Mouse (Mus musculus) megakaryocyte, embryonic 14.5 days (primary cell): ENCODE results near the gene Agrp. TPM values are rescaled to one million over a fixed set of nuclear protein-coding genes. Genes with fewer than 3 reads are reported as not detected.

Experiments
- H3K27me3 ChIP-seq: replicated peaks from 2 replicates; pipeline ENCODE3; 2012; ENCODE audit warnings: inconsistent platforms
- H3K36me3 ChIP-seq: replicated peaks from 2 replicates; pipeline ENCODE3; 2012; ENCODE audit warnings: low read length, inconsistent platforms, mixed read lengths
- H3K4me1 ChIP-seq: 2 replicates; pipeline ENCODE4 v1.6.1; 2012; ENCODE audit warnings: inconsistent platforms
- H3K4me3 ChIP-seq: replicated peaks from 2 replicates; pipeline ENCODE3; 2012; ENCODE audit warnings: moderate library complexity, mild to moderate bottlenecking, inconsistent platforms
- H3K9me3 ChIP-seq: 2 replicates; pipeline ENCODE4 v1.6.1; 2012; ENCODE audit warnings: inconsistent platforms
- FLI1 ChIP-seq: IDR thresholded peaks from 2 replicates; pipeline ENCODE4 v1.6.1; 2012; ENCODE audit warnings: low read length, inconsistent platforms, mixed read lengths
- GATA1 ChIP-seq: IDR thresholded peaks from 3 replicates; pipeline ENCODE4 v1.6.1; 2012; ENCODE audit warnings: mixed read lengths, low read length, inconsistent platforms, borderline replicate concordance
- polyA plus RNA-seq: library from polyadenylated mRNA; stranded (reverse); fragments of >175 nt; gene quantifications from 2 replicates; pipeline ENCODE4 v1.2.3, GENCODE M21; 2012; ENCODE audit warnings: low replicate concordance; ENCODE audit not compliant: insufficient read depth

The Agrp gene
- polyA plus RNA-seq, 1 experiment: not detected

DNA sequence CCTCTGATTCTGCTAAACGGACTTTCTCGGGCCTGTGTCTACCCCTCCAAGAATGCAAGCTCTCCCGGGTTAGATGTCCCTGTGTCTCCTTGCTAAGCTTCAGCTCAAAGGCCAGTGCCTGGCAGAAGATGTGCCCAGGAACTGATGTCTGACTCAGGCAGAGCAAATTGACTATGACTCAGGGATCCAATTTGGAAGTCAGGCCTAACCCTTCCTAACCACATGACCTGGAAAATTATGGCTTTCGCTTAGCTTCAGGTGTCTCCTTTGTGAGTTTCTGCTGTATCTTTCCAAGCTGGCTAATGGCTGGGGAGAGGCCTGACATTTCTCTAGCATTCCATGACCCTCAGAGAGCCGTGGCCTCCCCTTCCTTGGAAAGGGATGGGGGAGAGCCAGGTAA lies 35.9 kb downstream of the Agrp start:
- Histone ChIP-seq H3K4me1 (peaks cover 44% of the 10 kb centered on the region), H3K27me3 (peaks cover 3% of the 10 kb centered on the region), H3K9me3 (no peaks in the 10 kb centered on the region), H3K36me3 (no peaks in the 10 kb centered on the region), H3K4me3 (no peak overlapping the region)
- no peak for TF ChIP-seq GATA1
- TF ChIP-seq FLI1: no peak

DNA sequence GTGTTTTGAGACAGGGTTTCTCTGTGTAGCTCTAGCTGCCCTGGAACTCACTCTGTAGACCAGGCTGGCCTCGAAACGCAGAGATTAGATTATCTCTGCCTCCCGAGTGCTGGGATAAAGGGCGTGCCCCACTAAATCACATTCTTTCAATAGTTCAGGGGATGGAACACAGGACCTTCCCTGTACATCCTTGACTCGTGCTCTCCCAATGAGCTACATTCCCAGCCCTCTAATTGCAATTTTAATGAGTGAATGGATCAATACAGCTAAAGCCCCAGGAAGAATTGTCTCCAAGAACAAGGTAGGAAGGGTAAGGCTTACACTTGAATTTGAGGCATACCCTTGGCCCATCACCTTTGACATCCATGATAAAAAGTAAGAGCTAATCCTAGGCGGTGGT lies 38.4 kb downstream of the Agrp start:
- Histone ChIP-seq H3K9me3 (no peaks in the 10 kb centered on the region), H3K4me3 (no peak overlapping the region), H3K4me1 (peaks cover 47% of the 10 kb centered on the region)

GRCm38 (mm10) chr8:105596362-105597034 lies 40.7 kb downstream of the Agrp start:
- no peaks in the 10 kb centered on the region for H3K9me3 ChIP-seq
- H3K36me3 ChIP-seq: no peaks in the 10 kb centered on the region
- H3K27me3 ChIP-seq: peaks cover 12% of the 10 kb centered on the region
- peaks cover 36% of the 10 kb centered on the region for H3K4me1 ChIP-seq
- H3K4me3 ChIP-seq: peak overlapping the region; percentile 93
- TF ChIP-seq FLI1 (no peak), GATA1 (no peak)

More for the DNA sequence above, 38.4 kb downstream of the Agrp start:
- TF ChIP-seq GATA1 (no peak), FLI1 (no peak)
- Histone ChIP-seq H3K36me3 (no peaks in the 10 kb centered on the region), H3K27me3 (peaks cover 14% of the 10 kb centered on the region)

DNA sequence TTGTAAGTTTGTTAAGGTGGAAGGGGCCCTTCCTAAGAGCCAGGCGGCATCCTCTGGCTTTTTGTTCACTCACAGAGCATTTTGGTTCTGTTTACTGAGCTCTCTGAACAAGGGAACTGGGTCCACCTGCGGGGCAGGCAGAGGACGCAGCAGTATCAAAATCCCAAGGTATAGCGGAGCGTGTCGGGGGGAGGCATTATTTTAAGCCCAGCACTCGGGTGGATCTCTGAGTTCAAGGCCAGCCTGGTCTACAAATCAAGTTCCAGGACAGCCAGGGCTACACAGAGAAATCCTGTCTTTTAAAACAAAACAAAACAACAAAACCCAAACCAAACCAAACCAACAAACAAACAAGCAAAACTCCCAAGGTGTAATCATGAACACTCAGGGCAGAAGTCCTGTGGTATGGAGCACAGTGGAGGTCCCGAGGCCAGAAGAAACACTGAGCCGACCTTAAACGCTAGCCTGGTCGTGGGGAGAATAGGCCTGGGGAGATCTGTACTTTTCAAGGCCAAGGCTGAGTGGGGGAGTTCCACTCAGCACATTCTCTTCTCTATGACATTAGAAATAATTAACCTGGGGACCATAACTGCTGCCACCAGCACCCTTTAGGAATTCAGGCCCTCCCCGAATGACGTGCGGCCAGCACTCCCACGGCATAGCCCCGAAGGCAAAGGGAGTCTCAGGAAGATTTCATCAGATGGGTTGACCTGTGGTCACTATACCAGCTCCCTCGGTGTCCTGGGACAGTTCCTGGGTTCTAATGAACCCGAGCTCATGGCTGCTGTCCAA lies 42.5 kb downstream of the Agrp start:
- no peaks in the 10 kb centered on the region for H3K9me3 ChIP-seq
- H3K27me3 ChIP-seq: peaks cover 17% of the 10 kb centered on the region
- no peak overlapping the region for H3K4me3 ChIP-seq
- no peak for TF ChIP-seq GATA1
- TF ChIP-seq FLI1: no peak
- H3K36me3 ChIP-seq: no peaks in the 10 kb centered on the region
- H3K4me1 ChIP-seq: peaks cover 31% of the 10 kb centered on the region

DNA sequence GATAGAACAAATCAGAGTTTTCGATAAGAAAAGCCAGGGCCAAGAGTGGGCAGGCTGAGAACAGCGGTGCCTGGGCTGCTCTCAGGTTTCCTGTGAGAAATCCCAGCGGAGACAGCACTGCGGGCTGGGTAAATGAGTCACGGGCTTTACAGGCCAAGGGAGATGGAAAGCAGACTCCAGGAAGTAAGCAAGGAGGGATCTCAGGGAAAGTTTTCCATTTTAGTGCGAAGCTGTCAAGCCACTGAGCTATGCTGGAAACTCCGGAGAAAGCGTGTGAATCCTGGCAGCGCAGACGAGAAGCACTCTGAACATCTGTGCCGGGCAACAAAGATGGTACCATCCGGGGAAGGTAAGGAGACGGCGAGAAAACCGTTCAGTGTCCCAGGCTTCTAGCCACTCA lies 43.3 kb downstream of the Agrp start:
- H3K4me3 ChIP-seq: no peak overlapping the region
- TF ChIP-seq GATA1: no peak
- TF ChIP-seq FLI1: no peak

GRCm38 (mm10) chr8:105592431-105592830 lies 44.8 kb downstream of the Agrp start:
- no peak for TF ChIP-seq FLI1
- no peak for TF ChIP-seq GATA1

More for the DNA sequence above, 43.3 kb downstream of the Agrp start:
- Histone ChIP-seq H3K27me3 (peaks cover 17% of the 10 kb centered on the region), H3K36me3 (no peaks in the 10 kb centered on the region), H3K9me3 (peaks cover 7% of the 10 kb centered on the region; the same call in 1 of the 2 replicates), H3K4me1 (peaks cover 31% of the 10 kb centered on the region)

DNA sequence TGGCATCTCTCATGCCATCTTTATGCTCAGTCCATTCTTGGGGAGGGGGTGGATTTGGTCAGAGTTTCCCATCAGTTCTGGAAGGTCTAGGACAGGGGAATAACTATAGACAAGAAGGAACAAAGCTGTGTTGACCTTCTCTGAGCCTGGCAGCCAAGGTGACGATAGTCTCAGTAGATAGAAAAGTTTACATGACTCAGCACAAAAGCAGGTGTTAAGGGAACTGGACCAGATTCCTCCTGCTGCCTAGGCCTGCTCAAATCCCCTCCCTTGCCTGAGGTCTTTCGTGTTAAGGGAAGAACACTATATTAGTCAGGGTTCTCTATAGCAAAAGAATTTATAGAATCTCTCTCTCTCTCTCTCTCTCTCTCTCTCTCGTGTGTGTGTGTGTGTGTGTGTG lies 57.5 kb downstream of the Agrp start:
- no peaks in the 10 kb centered on the region for H3K4me1 ChIP-seq
- H3K9me3 ChIP-seq: no peaks in the 10 kb centered on the region
- no peak overlapping the region for H3K4me3 ChIP-seq
- H3K36me3 ChIP-seq: no peaks in the 10 kb centered on the region
- H3K27me3 ChIP-seq: peaks cover 12% of the 10 kb centered on the region
- TF ChIP-seq FLI1 (no peak), GATA1 (no peak)

More at GRCm38 (mm10) chr8:105592431-105592830, 44.8 kb downstream of the Agrp start:
- Histone ChIP-seq H3K36me3 (no peaks in the 10 kb centered on the region), H3K4me1 (peaks cover 30% of the 10 kb centered on the region), H3K27me3 (peaks cover 21% of the 10 kb centered on the region), H3K4me3 (no peak overlapping the region), H3K9me3 (peaks cover 7% of the 10 kb centered on the region; the same call in 1 of the 2 replicates)

DNA sequence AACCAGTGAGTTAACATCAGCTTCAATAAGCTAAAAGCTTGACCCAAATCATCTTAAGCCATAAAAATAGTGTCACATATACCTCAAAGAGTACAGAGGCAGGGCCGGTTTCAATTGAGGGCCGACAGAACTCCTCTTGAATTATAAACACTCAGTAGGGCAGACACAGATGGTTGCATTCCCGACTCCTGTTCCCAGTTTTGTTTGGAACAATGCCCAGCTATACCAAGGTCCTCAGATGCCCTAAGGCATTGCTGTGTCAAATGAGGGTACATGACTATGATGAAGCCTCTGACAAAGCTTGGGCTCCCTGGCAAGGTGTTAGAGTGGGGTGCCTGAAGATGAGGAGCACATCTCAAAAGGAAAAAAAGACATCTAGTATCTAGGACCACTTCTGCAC lies 61.7 kb downstream of the Agrp start:
- TF ChIP-seq FLI1 (no peak), GATA1 (no peak)
- Histone ChIP-seq H3K36me3 (no peaks in the 10 kb centered on the region), H3K27me3 (peaks cover 9% of the 10 kb centered on the region), H3K9me3 (no peaks in the 10 kb centered on the region), H3K4me3 (no peak overlapping the region), H3K4me1 (peaks cover 12% of the 10 kb centered on the region; the same call in 1 of the 2 replicates)

DNA sequence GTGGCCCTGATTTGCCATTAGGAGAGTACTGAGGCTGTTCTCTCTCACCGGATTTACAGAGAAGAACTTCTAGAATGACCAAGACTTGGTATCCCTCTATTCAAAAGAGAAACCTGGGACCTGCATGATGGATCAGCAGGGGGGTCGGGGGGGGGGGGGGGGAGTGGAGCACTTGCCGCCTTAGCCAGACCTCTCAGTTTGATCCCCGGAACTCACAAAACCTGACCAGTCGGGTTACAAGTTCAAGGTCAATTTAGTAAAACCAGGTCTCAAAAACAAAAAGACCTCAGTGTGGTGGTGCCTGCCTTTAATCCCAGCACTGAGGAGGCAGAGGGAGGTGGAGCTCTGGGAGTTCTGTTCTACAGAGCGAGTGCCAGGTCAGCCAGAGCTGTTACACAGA lies 62.5 kb downstream of the Agrp start:
- no peaks in the 10 kb centered on the region for H3K36me3 ChIP-seq
- TF ChIP-seq GATA1: no peak
- no peak for TF ChIP-seq FLI1
- H3K9me3 ChIP-seq: no peaks in the 10 kb centered on the region
- peaks cover 18% of the 10 kb centered on the region for H3K4me1 ChIP-seq
- no peak overlapping the region for H3K4me3 ChIP-seq
- H3K27me3 ChIP-seq: peaks cover 9% of the 10 kb centered on the region

DNA sequence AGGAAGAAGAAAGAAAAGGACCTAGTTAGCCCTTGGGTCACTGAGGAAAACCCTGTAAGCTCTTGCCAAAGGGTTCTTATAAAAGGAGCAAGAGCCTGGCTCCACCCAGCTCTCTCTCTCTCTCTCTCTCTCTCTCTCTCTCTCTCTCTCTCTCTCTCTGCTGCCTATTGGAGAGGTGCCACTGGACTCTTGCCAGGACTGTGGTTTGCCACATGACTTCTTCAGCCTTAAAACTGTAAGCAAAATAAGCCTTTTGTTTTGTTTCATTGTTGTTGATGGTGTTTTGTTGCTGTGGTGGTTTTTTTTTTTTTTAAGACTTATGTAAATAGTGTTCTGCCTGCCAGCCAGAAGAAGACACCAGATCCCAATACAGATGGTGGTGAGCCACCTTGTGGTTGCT lies 63.8 kb downstream of the Agrp start:
- Histone ChIP-seq H3K4me1 (peaks cover 31% of the 10 kb centered on the region), H3K27me3 (peaks cover 5% of the 10 kb centered on the region), H3K36me3 (no peaks in the 10 kb centered on the region), H3K4me3 (no peak overlapping the region), H3K9me3 (no peaks in the 10 kb centered on the region)
- no peak for TF ChIP-seq FLI1
